Mouse (Mus musculus) kidney, adult 2 months (tissue): ENCODE results near the gene Ino80d. TPM values are rescaled to one million over a fixed set of nuclear protein-coding genes. Genes with fewer than 3 reads are reported as not detected.

Experiments
- DNase-seq: peaks from one replicate; pipeline ENCODE4 v3.0.0; 2021
- H3K27ac ChIP-seq: fragments of 200-500 bp; 2 replicates; pipeline ENCODE4 v1.5.1; 2012; ENCODE audit warnings: low read depth, low read length, control low read depth, inconsistent platforms; ENCODE audit not compliant: insufficient read depth
- H3K27me3 ChIP-seq: fragments of 200-500 bp; replicated peaks from 2 replicates; pipeline ENCODE4 v1.6.1; 2012; ENCODE audit warnings: mild to moderate bottlenecking, moderate library complexity, low read length, inconsistent platforms; ENCODE audit not compliant: control insufficient read depth, insufficient read depth
- H3K36me3 ChIP-seq: fragments of 200-500 bp; 2 replicates; pipeline ENCODE4 v1.6.1; 2012; ENCODE audit warnings: mild to moderate bottlenecking, moderate library complexity, low read length, inconsistent platforms; ENCODE audit not compliant: control insufficient read depth, insufficient read depth
- H3K4me1 ChIP-seq: fragments of 200-500 bp; 2 replicates; pipeline ENCODE4 v1.6.1; 2011; ENCODE audit warnings: low read length; ENCODE audit not compliant: control insufficient read depth, insufficient read depth
- H3K4me3 ChIP-seq: fragments of 200-500 bp; 2 replicates; pipeline ENCODE4 v1.5.1; 2011; ENCODE audit warnings: mild to moderate bottlenecking, low read depth, low read length, control low read depth; ENCODE audit not compliant: insufficient read depth
- CTCF ChIP-seq: fragments of 200-500 bp; conservative IDR thresholded peaks from 2 replicates; pipeline ENCODE4 v1.5.1; 2011; ENCODE audit warnings: low read depth, mild to moderate bottlenecking, control low read depth, low read length, moderate library complexity, mixed read lengths; ENCODE audit not compliant: insufficient read depth, insufficient read length
- POLR2A ChIP-seq: fragments of 200-500 bp; IDR thresholded peaks from one replicate; pipeline ENCODE4 v1.6.1; 2011; ENCODE audit warnings: low read depth, low read length, control low read depth
- WGBS: fragments of 180-500 bp; shearing (Covaris S2); methylation state at CpG from one replicate; pipeline ENCODE4 v1.1.7; 2018; 5-methylcytosine and 5-hydroxymethylcytosine counted together
- polyA plus RNA-seq: library from polyadenylated mRNA; depleted of rRNA; stranded (reverse); fragments of >200 nt; gene quantifications from 2 replicates; pipeline ENCODE4 v1.2.3, GENCODE M21; 2012

Gene Ino80d
- polyA plus RNA-seq, 1 experiment, result 8.1 TPM

- H3K27me3 ChIP-seq, result no peaks in the 10 kb centered on the region
- WGBS, result 5% methylated on average over 3 of the region's 3 CpGs
- DNase-seq, result peak; percentile 34
- TF ChIP-seq POLR2A (no peak), CTCF (no peak)
- H3K4me3 ChIP-seq, result peak overlapping the region; percentile 38
- H3K36me3 ChIP-seq, result peaks cover 3% of the 10 kb centered on the region; the same call in 1 of the 2 replicates
- peaks cover 15% of the 10 kb centered on the region; the same call in 1 of the 2 replicates for H3K4me1 ChIP-seq
- peak overlapping the region; percentile 47 for H3K27ac ChIP-seq
These were observed 1.1 kb upstream of the Ino80d start for GRCm38 (mm10) chr1:63115540-63115939.

- TF ChIP-seq POLR2A (no peak), CTCF (no peak)
- Histone ChIP-seq H3K4me1 (peaks cover 16% of the 10 kb centered on the region; the same call in 1 of the 2 replicates), H3K36me3 (peaks cover 2% of the 10 kb centered on the region; the same call in 1 of the 2 replicates), H3K27me3 (no peaks in the 10 kb centered on the region), H3K4me3 (peak overlapping the region; percentile 80), H3K27ac (no peak overlapping the region)
- 6% methylated on average over 4 of the region's 4 CpGs for WGBS
- no peak for DNase-seq
These were observed 629 bp upstream of the Ino80d start for GRCm38 (mm10) chr1:63115096-63115495.

- Histone ChIP-seq H3K4me1 (peaks cover 19% of the 10 kb centered on the region), H3K27ac (peak overlapping the region; percentile 92), H3K36me3 (no peaks in the 10 kb centered on the region), H3K27me3 (no peaks in the 10 kb centered on the region), H3K4me3 (peak overlapping the region; percentile 80)
- WGBS, result 1% methylated on average over 73 of the region's 92 CpGs
- DNase-seq, result peak; percentile 64
- no peak for TF ChIP-seq POLR2A
- no peak for TF ChIP-seq CTCF
These were observed 962 bp downstream of the Ino80d start for GRCm38 (mm10) chr1:63113274-63114135.

GRCm38 (mm10) chr1:63112865-63113261 is 1.6 kb downstream of the Ino80d start:
- under 1% methylated on average over 11 of the region's 11 CpGs for WGBS
- Histone ChIP-seq H3K4me1 (peaks cover 24% of the 10 kb centered on the region), H3K4me3 (peak overlapping the region; percentile 80), H3K27ac (peak overlapping the region; percentile 92), H3K36me3 (no peaks in the 10 kb centered on the region), H3K27me3 (no peaks in the 10 kb centered on the region)
- no peak for TF ChIP-seq CTCF
- peak; percentile 87 for DNase-seq

- H3K4me1 ChIP-seq, result peaks cover 27% of the 10 kb centered on the region
- peak overlapping the region; percentile 92 for H3K27ac ChIP-seq
- TF ChIP-seq CTCF, result no peak
- TF ChIP-seq POLR2A, result no peak
- H3K27me3 ChIP-seq, result no peaks in the 10 kb centered on the region
- DNase-seq, result no peak
- WGBS, result 31% methylated on average over 8 of the region's 8 CpGs
- H3K4me3 ChIP-seq, result peak overlapping the region; percentile 80
- H3K36me3 ChIP-seq, result no peaks in the 10 kb centered on the region
These were observed 2.2 kb downstream of the Ino80d start for GRCm38 (mm10) chr1:63112151-63112864.

GRCm38 (mm10) chr1:63110536-63111285 is 3.8 kb downstream of the Ino80d start:
- Histone ChIP-seq H3K36me3 (no peaks in the 10 kb centered on the region), H3K4me3 (no peak overlapping the region), H3K27ac (no peak overlapping the region), H3K27me3 (no peaks in the 10 kb centered on the region), H3K4me1 (peaks cover 28% of the 10 kb centered on the region)
- WGBS, result 57% methylated on average over 7 of the region's 7 CpGs
- DNase-seq, result peak; percentile 29
- no peak for TF ChIP-seq POLR2A
- TF ChIP-seq CTCF, result peak; percentile 42; the same call in 1 of the 2 replicates
